Mouse (Mus musculus): ENCODE data around the gene Rb1. TPM values are rescaled to one million over a fixed set of nuclear protein-coding genes. Genes with fewer than 3 reads are reported as not detected.

Gene Rb1
- polyA plus RNA-seq, 1 experiment from 2014 or later = 19.4 TPM

DNA sequence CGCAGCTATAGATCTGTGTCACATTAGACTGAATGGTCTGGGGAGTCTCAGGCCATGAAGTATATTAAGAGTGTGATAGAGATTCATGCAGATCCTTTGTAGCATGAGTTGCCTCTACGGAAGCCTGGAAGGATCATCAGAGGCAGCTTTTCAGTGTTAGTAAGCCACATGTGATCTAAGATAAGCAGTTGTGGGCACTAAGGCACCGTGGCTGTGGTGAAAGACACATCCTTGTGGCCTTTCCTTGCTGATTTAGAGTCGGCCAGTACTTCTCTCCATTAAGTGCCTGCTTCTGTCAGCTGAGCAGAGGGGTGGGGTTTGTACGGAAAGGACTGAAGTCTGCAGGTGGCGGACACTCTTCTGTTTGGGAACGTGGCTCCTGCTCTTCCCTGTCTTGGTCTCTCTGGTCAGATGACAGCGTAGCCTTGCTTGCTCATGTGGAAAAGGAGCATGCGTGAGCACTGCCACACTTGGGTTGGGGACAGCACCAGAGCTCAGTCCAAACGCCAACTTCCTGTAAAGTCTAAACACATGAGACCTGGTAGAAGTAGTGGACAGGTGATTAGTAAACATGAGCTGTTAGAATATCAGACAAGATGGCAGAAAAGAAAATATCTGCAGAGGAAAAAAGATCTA lies 162.1 kb downstream of the Rb1 start:
- no peak overlapping the region for H3K9ac ChIP-seq (replicated peaks)
- no peak overlapping the region for H3K27ac ChIP-seq (replicated peaks)
- no peaks in the 10 kb centered on the region for H3K27me3 ChIP-seq
- H3K9me3 ChIP-seq = no peaks in the 10 kb centered on the region
- no peaks in the 10 kb centered on the region for H3K4me1 ChIP-seq
- WGBS = 92% methylated on average over 10 of the region's 10 CpGs
- no peak for ATAC-seq (replicated peaks)
- H3K4me3 ChIP-seq = no peak overlapping the region
- no peak overlapping the region for H3K4me2 ChIP-seq (replicated peaks)
- H3K36me3 ChIP-seq = peaks cover 57% of the 10 kb centered on the region

DNA sequence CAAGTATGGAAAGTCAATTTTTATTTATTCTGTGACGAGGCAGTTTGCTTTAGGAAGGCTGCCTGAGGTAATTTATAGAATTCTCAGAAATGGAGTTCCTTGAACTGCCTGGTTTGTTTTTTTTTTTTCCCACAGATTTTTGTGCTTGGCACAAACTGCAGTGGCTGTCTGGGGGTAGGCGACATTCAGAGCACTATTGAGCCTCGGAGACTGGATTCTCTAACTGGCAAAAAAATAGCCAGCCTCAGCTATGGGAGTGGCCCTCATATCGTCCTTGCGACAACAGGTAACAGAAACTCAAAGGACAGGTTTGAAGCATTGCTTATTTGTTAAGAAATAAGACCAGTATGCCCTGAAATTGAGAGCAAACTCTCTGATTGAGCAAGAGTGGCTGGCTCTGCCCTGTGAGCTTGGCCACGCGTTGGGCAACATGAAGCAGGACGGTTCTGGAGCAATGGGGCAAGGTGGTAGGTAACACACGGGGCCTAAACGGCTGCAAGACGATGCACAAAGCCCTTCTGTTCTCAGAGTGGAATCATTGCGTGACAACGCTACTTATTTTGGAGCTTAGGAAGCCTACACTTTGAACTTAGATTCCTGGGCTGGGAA lies 163.3 kb downstream of the Rb1 start:
- Histone ChIP-seq H3K27me3 (no peaks in the 10 kb centered on the region), H3K9ac (replicated peaks) (no peak overlapping the region), H3K4me2 (replicated peaks) (no peak overlapping the region), H3K4me3 (no peak overlapping the region), H3K9me3 (no peaks in the 10 kb centered on the region), H3K4me1 (no peaks in the 10 kb centered on the region), H3K27ac (replicated peaks) (no peak overlapping the region), H3K36me3 (peaks cover 51% of the 10 kb centered on the region)
- 89% methylated on average over 13 of the region's 13 CpGs for WGBS
- ATAC-seq (replicated peaks) = no peak

DNA sequence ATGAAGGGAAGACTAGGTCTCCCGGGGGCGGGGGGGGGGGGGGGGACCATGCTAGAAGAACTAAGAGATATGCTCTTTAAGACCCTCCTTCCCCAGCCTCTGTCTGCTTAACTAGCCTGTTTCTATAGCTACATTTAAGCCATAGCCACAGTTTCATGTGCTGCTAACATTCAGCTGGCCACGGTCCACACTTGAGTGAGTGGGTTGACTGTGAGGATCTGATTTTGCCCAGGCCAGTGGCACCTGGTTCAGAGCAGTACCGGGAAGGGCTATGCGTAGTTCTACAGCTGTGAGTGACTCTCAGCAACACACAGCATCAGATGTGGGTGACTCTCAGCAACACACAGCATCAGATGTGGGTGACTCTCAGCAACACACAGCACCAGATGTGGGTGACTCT lies 164.3 kb downstream of the Rb1 start:
- Histone ChIP-seq H3K9me3 (no peaks in the 10 kb centered on the region), H3K9ac (replicated peaks) (no peak overlapping the region), H3K27ac (replicated peaks) (no peak overlapping the region; the same call in 1 of the 2 replicates), H3K4me1 (no peaks in the 10 kb centered on the region), H3K4me2 (replicated peaks) (no peak overlapping the region), H3K36me3 (peaks cover 50% of the 10 kb centered on the region), H3K4me3 (no peak overlapping the region), H3K27me3 (no peaks in the 10 kb centered on the region)
- WGBS = 90% methylated on average over 5 of the region's 5 CpGs
- no peak for ATAC-seq (replicated peaks)

DNA sequence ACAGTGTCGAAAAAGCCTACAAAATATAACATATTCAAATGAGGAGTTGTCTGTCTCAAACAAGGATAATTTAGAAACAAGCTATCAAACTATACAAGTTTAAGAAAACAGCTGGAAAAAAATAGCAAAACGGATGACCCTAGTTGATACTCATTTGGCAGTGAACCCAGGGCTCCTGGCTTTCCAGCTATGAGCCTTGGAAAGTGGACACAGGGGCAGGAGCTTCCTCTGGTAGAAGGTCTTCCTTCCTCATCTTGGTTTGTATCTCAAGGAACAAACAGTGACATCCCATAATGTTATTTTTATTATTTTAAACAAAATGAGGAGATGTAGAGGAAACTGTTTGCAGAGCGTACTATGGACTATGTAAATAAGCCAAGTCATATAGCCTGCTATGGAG lies 177.5 kb downstream of the Rb1 start:
- Histone ChIP-seq H3K4me3 (no peak overlapping the region), H3K27me3 (no peaks in the 10 kb centered on the region), H3K9me3 (no peaks in the 10 kb centered on the region), H3K4me1 (peaks cover 18% of the 10 kb centered on the region), H3K36me3 (peaks cover 5% of the 10 kb centered on the region; the same call in 1 of the 2 replicates), H3K27ac (replicated peaks) (no peak overlapping the region), H3K4me2 (replicated peaks) (no peak overlapping the region), H3K9ac (replicated peaks) (no peak overlapping the region)
- WGBS = 89% methylated on average over 3 of the region's 3 CpGs
- no peak for ATAC-seq (replicated peaks)

DNA sequence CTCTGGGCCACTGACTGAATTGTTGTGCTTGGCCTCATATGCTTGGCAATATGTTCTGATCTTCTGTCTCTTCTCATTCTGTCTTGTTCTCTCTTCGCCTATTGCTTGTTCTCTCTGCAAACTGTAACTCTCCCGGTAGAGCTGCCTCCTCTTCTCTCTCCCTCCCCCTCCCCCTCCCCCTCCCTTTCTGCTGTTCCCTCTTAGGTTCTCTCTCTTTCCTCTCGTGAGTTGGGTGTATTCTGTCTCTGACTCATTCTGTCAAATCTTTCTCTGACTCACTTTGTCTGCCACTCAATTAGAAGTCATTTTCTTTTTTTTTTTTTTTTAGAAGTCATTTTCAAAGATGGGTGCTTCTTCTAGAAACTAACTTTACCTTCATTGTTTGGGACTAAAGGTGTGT lies 178.9 kb downstream of the Rb1 start:
- H3K36me3 ChIP-seq = peaks cover 5% of the 10 kb centered on the region; the same call in 1 of the 2 replicates
- H3K4me1 ChIP-seq = peaks cover 25% of the 10 kb centered on the region
- no peak overlapping the region for H3K4me3 ChIP-seq
- WGBS = 64% methylated on average over 3 of the region's 3 CpGs
- H3K27me3 ChIP-seq = no peaks in the 10 kb centered on the region
- ATAC-seq (replicated peaks) = no peak
- H3K27ac ChIP-seq (replicated peaks) = no peak overlapping the region
- H3K9me3 ChIP-seq = no peaks in the 10 kb centered on the region
- no peak overlapping the region for H3K9ac ChIP-seq (replicated peaks)
- no peak overlapping the region for H3K4me2 ChIP-seq (replicated peaks)

DNA sequence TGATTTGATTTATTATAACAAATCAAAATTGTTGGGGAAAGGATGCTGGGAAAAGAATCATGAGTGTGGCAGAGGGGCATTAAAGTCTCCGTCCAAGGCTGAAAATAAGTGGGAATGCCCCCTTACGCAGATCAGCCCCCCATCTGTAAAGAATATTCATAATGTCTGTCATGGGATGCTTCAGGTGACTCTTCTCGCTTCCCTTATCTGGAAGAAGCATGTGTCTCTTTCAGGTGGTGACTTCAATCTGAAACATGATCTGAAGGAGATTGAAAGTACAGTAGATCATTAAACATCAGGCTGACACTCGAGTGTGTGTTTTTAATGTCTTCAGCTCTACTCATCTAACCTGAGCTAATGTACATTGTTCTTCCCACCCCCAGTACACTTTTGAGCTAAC lies 180.1 kb downstream of the Rb1 start:
- no peaks in the 10 kb centered on the region for H3K9me3 ChIP-seq
- no peak overlapping the region for H3K27ac ChIP-seq (replicated peaks)
- no peak overlapping the region for H3K4me3 ChIP-seq
- 92% methylated on average over 4 of the region's 4 CpGs for WGBS
- no peak for ATAC-seq (replicated peaks)
- H3K4me2 ChIP-seq (replicated peaks) = no peak overlapping the region
- no peaks in the 10 kb centered on the region for H3K27me3 ChIP-seq
- no peak overlapping the region for H3K9ac ChIP-seq (replicated peaks)
- H3K36me3 ChIP-seq = peaks cover 5% of the 10 kb centered on the region; the same call in 1 of the 2 replicates
- H3K4me1 ChIP-seq = peaks cover 25% of the 10 kb centered on the region

DNA sequence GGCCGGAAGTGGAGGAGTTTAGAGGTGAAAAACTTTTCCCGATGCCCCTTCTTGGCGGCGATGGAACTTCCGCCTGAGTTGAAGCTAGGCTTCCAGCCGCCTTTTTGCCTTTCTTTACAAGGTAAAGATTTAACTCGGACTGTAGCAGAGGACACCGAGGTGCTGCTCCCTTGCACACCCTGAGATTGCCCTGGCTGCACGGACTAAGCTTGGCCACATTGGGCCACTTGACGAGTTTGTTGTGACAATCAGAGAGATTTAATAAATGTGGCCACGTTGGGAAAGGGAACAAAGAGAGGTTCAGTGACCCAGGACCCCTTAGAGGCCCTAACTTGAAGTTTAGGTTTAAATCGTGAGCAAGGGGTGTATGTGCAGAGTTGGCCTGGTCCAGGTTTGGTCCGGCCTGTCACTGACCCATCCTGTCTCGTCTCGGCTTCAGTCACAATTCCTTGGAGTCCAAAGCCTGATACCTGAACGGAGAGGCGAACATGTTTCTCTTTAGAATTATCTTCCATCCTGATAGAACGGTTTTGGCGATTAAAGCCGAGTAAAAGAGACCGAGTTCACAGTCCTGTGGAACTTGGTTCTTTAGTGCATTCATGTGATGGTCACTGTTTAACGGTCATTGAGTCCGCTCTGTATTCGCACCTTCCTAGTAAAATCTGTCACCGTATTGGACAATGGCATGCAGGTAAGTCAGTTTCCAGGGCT lies 181.8 kb downstream of the Rb1 start:
- H3K9me3 ChIP-seq = no peaks in the 10 kb centered on the region
- peak overlapping the region; percentile 93 for H3K9ac ChIP-seq (replicated peaks)
- 31% methylated on average over 25 of the region's 25 CpGs for WGBS
- peaks cover 5% of the 10 kb centered on the region; the same call in 1 of the 2 replicates for H3K36me3 ChIP-seq
- peak; percentile 30; the same call in 1 of the 2 replicates for ATAC-seq (replicated peaks)
- H3K4me2 ChIP-seq (replicated peaks) = peak overlapping the region; percentile 59
- H3K4me3 ChIP-seq = peak overlapping the region; percentile 70
- peaks cover 25% of the 10 kb centered on the region for H3K4me1 ChIP-seq
- H3K27ac ChIP-seq (replicated peaks) = peak overlapping the region; percentile 97
- no peaks in the 10 kb centered on the region for H3K27me3 ChIP-seq

DNA sequence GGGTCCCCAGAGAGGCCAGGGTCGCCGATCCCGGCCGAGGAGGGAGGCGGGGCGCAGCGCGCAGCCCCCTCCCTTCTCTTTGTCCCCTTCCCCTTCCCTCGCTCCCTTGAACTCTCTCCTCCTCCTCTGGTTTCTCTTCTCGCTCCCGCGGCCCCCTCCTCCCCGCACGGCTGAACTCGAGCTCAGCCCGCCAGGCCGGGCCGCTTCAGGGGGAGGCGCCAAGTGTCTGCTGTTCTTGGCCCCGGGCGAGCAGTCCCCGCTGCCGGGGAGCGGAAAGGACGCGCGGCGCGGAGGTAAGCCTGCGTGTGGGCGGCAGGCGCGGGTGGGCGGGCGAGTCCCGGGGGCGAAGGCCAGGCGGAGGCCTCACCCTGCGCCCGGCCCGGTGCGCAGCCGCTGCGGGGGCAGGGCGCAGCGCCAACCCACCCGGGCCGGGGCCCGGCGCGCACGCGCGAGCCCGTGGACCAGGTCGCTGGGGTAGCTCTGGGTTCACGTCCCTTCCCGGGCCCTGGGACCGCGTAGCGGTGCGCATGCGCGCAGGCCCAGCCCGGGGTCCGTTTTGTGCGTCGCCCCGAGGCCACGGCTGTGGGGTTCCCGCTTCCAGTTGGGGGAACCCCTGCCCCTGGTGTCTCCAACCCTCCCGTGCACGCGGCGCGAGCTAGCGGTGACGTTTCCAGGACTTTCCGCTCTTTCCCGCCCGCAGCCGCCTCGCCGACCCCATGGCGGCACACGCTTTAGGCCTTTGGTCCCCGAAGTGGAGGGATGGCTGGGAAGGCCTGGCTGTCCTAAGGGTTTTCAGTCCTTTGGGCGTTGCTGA lies 182.5 kb downstream of the Rb1 start:
- WGBS = under 1% methylated on average over 81 of the region's 88 CpGs
- peak; percentile 92 for ATAC-seq (replicated peaks)
- Histone ChIP-seq H3K9ac (replicated peaks) (peak overlapping the region; percentile 93), H3K36me3 (peaks cover 5% of the 10 kb centered on the region; the same call in 1 of the 2 replicates), H3K4me3 (peak overlapping the region; percentile 70), H3K9me3 (no peaks in the 10 kb centered on the region), H3K4me2 (replicated peaks) (peak overlapping the region; percentile 59), H3K4me1 (peaks cover 25% of the 10 kb centered on the region), H3K27me3 (no peaks in the 10 kb centered on the region), H3K27ac (replicated peaks) (peak overlapping the region; percentile 97)

DNA sequence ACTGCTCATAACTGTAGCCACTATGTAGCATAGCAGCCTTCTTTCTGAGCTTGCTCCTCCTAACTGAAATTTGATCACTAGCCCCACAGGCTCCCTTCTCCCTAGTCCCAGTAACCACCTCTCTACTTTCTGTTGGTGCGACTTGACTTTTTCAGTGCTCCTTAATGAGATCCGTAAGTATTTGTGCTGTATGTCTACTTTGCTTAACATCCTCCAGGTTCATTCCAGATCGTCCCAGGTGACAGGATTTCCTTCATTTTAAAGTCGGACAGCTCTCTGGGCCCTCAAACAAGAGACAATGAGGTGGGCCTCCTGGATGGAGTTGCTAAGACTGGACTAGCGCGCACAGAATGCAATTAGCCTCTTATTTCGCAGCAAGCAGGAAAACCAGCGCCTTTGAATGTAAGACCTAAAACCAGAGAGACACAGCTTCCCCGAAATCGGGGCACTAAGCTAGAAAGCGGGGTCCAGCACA lies 183.2 kb downstream of the Rb1 start:
- Histone ChIP-seq H3K9me3 (no peaks in the 10 kb centered on the region), H3K4me1 (peaks cover 25% of the 10 kb centered on the region), H3K4me2 (replicated peaks) (peak overlapping the region; percentile 59), H3K4me3 (peak overlapping the region; percentile 70), H3K27ac (replicated peaks) (peak overlapping the region; percentile 97), H3K9ac (replicated peaks) (peak overlapping the region; percentile 93), H3K36me3 (peaks cover 5% of the 10 kb centered on the region; the same call in 1 of the 2 replicates), H3K27me3 (no peaks in the 10 kb centered on the region)
- peak; percentile 12 for ATAC-seq (replicated peaks)
- 0% methylated on average over 11 of the region's 11 CpGs for WGBS

DNA sequence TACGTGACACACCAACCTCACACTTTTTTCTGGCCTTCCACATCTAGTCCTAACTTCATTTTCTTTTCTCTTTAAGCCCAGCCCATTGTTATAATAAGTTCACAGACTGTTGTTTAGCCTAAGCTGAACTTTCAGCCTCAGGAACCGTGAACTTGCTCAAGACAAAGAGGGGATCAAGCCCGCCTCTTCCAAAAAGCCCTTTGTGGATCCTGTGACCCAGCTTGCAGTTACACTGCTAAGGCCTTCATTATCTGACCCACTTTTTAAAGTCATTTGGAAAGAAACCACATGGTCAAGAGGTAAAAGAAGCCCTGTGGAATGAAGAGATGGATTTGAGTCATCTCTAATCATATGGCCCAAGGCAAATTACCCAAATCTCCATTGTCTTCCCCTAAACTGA lies 183.8 kb downstream of the Rb1 start:
- 52% methylated on average over 3 of the region's 3 CpGs for WGBS
- H3K4me1 ChIP-seq = peaks cover 25% of the 10 kb centered on the region
- no peak overlapping the region for H3K9ac ChIP-seq (replicated peaks)
- H3K4me2 ChIP-seq (replicated peaks) = no peak overlapping the region
- H3K27ac ChIP-seq (replicated peaks) = peak overlapping the region; percentile 97; the same call in 1 of the 2 replicates
- H3K36me3 ChIP-seq = peaks cover 5% of the 10 kb centered on the region; the same call in 1 of the 2 replicates
- no peak overlapping the region for H3K4me3 ChIP-seq
- H3K9me3 ChIP-seq = no peaks in the 10 kb centered on the region
- ATAC-seq (replicated peaks) = no peak
- no peaks in the 10 kb centered on the region for H3K27me3 ChIP-seq

DNA sequence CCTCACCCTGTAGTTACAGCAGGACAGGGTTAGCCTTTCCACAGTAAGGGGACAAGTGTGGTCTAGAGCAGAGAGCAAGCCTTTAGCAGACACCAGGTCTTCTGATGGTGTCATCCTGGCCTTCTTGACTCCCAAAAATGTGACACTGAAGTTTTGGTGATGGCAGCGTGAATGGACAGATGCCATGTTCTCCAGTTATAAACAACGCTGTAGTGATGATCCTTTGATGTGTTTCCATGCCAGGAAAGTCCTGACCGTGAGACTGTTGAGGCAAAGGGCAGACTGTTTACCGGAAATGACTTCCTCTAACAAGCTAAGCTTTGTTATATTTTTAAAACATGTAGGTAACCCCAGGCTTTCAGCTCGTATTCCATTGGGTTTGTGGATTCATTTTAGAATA lies 185.8 kb downstream of the Rb1 start:
- Histone ChIP-seq H3K36me3 (no peaks in the 10 kb centered on the region), H3K27me3 (no peaks in the 10 kb centered on the region), H3K4me3 (no peak overlapping the region), H3K27ac (replicated peaks) (no peak overlapping the region), H3K4me2 (replicated peaks) (no peak overlapping the region), H3K9ac (replicated peaks) (no peak overlapping the region), H3K4me1 (peaks cover 22% of the 10 kb centered on the region), H3K9me3 (no peaks in the 10 kb centered on the region)
- 87% methylated on average over 5 of the region's 5 CpGs for WGBS
- no peak for ATAC-seq (replicated peaks)
